Mouse (Mus musculus) lung, postnatal 0 days (tissue): Measurements from ENCODE around the gene Tle6.

Experiments used
- CTCF ChIP-seq: IDR thresholded peaks from 2 replicates; pipeline ENCODE4 v1.5.1; 2016; ENCODE audit warnings: antibody characterized with exemption, mild to moderate bottlenecking
- EP300 ChIP-seq: IDR thresholded peaks from 2 replicates; pipeline ENCODE4 v1.6.1; 2016; ENCODE audit warnings: antibody characterized with exemption, mild to moderate bottlenecking, control low read depth

DNA sequence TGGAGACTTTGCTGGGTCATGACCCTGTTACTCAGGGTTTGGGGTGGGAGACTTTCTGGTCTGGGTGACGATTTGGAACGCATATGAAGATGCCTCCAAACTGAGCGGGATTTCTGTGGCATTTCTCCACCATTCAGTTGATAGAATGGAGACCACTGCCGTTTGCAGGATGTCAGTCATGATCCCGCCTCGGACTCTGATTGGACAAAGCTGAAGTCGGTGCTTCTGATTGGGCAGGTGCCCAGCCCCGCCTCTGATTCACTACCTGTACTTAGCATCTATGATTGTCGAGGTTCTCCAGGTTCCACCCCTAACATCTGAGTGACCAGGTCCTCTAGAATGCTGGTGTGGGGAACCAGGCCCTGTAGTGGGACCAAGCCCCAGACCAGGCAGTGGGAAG is 19.9 kb upstream of the Tle6 start:
- no peak for TF ChIP-seq CTCF
- TF ChIP-seq EP300, result no peak
